Mouse (Mus musculus): ENCODE data around the gene Slc22a18. TPM values are rescaled to one million over a fixed set of nuclear protein-coding genes. Genes with fewer than 3 reads are reported as not detected.
A peak's percentile ranks its signal among the peaks of the same experiment; 100 is the strongest.

The Slc22a18 gene
- polyA plus RNA-seq (2014; fragmentation: Nextera tagmentation; extraction: Ambion mirVana), result 0.20 and 0.78 TPM in 2 replicates

DNA sequence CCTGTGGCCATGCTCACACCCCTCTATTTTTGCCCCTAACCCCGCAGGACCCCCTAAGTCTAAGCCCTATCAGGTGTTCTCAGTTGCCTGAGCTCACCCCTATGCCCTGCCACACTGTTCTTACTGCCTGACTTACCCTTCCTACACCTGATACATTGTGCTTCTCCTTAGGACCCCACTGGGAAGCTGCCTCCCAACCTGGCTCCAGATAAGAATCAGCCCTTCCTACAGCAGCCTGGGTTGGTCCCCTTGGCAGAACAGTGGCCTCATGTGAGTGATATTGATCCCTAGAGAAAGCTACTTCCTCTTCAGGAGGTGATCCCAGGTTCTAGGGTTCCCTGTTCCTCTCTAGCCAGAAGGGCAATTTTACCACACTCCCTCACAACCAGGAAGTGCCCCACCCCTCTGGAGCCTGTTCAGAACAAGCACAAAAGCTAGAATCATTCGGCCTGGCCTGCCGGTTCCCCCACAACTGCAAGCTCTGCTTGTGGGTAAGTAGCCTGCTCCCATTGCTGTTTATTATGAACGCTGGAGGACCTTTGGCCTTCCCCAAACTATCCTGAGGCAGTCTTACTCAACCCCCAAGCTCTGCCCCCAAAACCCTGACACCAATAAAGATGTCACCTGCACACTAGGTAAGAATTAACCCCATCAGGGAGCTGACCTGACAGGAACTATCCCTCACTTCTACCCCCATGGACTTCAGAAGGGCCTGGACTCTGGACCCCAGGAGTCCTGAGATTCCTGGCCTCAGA is at the start of gene Slc22a18:
Gene Slc22a18, plus strand, starts transcription at position 390 of the 755 bp plus-strand sequence.
- no peaks in the 10 kb centered on the region for H3K4me1 ChIP-seq (ENCODE audit: control insufficient read depth, insufficient read depth, low read length)
- H3K4me2 ChIP-seq (ENCODE audit: low read length), result no peak within 1 kb of the TSS
- H3K27ac ChIP-seq (replicated peaks; ENCODE audit: low read depth, low read length), result no peak within 1 kb of the TSS
- ATAC-seq (ENCODE audit: low FRiP score, low TSS enrichment) (no peak), DNase-seq (no peak)
- no peak within 1 kb of the TSS for H3K4me3 ChIP-seq (replicated peaks; ENCODE audit: low read depth, low read length)
- H3K27me3 ChIP-seq (ENCODE audit: control insufficient read depth, insufficient read depth, low read length), result no peaks in the 10 kb centered on the region
- no peak within 1 kb of the TSS for H3K9ac ChIP-seq (replicated peaks; ENCODE audit: low read length)
- H3K36me3 ChIP-seq (ENCODE audit: control insufficient read depth, insufficient read depth, low read length), result no peaks in the 10 kb centered on the region
- H3K9me3 ChIP-seq (ENCODE audit: control insufficient read depth, low read length), result no peaks in the 10 kb centered on the region
- WGBS, result 48% methylated on average over 4 of the region's 4 CpGs

DNA sequence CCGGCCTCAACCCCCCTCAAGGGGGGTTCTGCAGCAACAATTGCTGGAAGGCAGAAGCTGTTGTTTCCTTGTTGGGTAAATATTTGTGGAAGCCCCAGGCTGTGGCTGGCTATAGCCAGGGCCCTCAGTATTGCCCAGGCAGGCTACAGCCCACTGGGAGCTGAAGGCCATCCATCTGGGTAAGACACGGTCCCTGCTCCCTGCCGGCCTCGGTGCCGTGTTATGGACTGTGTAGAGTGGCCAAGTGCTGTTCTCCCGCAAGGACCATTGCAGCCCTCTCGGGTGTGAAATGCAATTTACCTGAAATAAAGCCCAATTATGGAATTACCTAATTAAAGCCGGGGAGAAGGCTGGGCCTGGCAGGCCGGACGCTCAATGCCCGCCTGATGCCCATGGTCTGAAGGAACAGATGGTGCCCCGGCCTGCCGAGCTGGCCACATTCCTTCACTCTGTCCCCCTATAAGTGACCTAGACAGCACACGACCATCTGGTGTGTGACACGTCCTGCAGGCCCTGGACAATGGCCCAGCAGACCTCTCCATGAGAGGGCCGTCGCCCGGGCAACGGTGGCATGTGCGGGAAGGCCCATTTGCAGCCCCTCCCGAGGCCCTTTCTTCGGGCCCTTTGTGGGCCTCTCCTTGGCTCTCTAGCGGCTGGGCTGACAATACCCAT is 45.3 kb upstream of the Slc22a18 start:
- WGBS, result 23% methylated on average over 23 of the region's 23 CpGs

DNA sequence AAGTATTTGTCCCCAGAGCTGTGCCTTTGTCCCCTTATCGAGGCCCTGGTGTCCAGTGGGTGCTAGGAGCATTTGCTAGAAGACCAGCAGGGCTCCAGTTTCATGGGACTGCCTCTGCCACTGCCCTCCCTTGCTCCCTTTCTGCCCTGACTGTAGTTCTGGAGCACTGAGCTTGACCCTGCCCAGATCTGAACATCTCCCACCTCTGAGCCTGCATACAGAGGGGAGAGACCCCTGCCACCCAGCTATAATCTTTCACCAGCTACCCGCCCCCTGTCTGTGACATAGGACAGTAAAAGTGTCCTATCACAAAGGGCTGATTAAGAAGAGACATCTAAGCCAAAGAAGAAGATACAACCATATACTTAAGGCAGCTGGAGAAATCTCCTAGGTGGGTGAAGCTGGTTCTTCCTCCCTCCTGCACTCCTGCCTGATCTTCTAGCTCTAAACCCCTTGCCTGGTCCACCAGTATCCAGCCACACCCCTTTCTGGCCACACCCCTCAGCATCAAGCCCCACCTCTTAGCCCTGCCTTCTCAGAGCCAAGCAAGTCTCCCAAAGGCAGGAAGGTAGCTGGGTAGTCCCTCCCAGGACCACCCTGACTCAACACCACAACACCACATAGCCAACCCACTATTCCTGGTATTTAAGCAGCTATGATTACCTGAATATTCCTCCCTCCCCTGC is 44.6 kb upstream of the Slc22a18 start:
- H3K4me1 ChIP-seq (ENCODE audit: control insufficient read depth, insufficient read depth, low read length), result peaks cover 13% of the 10 kb centered on the region; the same call in 1 of the 2 replicates
- ATAC-seq (ENCODE audit: low FRiP score, low TSS enrichment), result no peak
- H3K36me3 ChIP-seq (ENCODE audit: control insufficient read depth, insufficient read depth, low read length), result no peaks in the 10 kb centered on the region
- WGBS, result 23% methylated on average over 2 of the region's 2 CpGs
- no peaks in the 10 kb centered on the region for H3K27me3 ChIP-seq (ENCODE audit: control insufficient read depth, insufficient read depth, low read length)
- no peaks in the 10 kb centered on the region for H3K9me3 ChIP-seq (ENCODE audit: control insufficient read depth, low read length)
- H3K4me2 ChIP-seq (ENCODE audit: low read length), result no peak overlapping the region
- H3K27ac ChIP-seq (replicated peaks; ENCODE audit: low read depth, low read length), result 0 out of 2 replicates have a peak overlapping the region, but pooled peaks have one; percentile 6
- H3K4me3 ChIP-seq (replicated peaks; ENCODE audit: low read depth, low read length), result no peak overlapping the region
- no peak overlapping the region for H3K9ac ChIP-seq (replicated peaks; ENCODE audit: low read length)
- no peak for DNase-seq

More for the DNA sequence above, 45.3 kb upstream of the Slc22a18 start:
- no peaks in the 10 kb centered on the region for H3K27me3 ChIP-seq (ENCODE audit: control insufficient read depth, insufficient read depth, low read length)
- H3K9ac ChIP-seq (replicated peaks; ENCODE audit: low read length), result no peak overlapping the region
- H3K4me3 ChIP-seq (replicated peaks; ENCODE audit: low read depth, low read length), result no peak overlapping the region
- peak; percentile 63 for ATAC-seq (ENCODE audit: low FRiP score, low TSS enrichment)
- H3K9me3 ChIP-seq (ENCODE audit: control insufficient read depth, low read length), result no peaks in the 10 kb centered on the region
- peaks cover 13% of the 10 kb centered on the region; the same call in 1 of the 2 replicates for H3K4me1 ChIP-seq (ENCODE audit: control insufficient read depth, insufficient read depth, low read length)
- H3K4me2 ChIP-seq (ENCODE audit: low read length), result no peak overlapping the region
- H3K36me3 ChIP-seq (ENCODE audit: control insufficient read depth, insufficient read depth, low read length), result no peaks in the 10 kb centered on the region
- H3K27ac ChIP-seq (replicated peaks; ENCODE audit: low read depth, low read length), result 0 out of 2 replicates have a peak overlapping the region, but pooled peaks have one; percentile 6
- DNase-seq, result peak; percentile 75

DNA sequence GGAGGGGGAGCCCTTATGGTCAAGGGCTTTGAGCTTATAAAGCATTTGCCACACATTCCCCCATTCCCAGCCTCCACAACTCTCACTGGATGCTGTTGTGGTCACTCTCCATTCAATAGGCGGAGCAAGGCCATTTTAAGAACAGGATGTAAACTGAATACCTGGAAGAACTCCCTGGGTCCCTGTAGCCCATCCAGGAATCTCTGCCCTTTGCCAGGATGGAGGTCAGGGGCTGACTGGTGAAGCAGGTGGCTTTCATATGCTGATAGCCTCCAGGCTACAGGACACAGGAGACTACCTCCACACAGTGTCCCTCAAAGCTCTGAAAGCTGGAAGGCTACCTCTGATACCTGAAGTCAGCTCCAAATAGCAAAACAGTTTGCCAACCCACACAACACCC is 40.9 kb upstream of the Slc22a18 start:
- 96% methylated on average over 1 of the region's 1 CpGs for WGBS
- peaks cover 18% of the 10 kb centered on the region for H3K4me1 ChIP-seq (ENCODE audit: control insufficient read depth, insufficient read depth, low read length)
- no peak for DNase-seq

DNA sequence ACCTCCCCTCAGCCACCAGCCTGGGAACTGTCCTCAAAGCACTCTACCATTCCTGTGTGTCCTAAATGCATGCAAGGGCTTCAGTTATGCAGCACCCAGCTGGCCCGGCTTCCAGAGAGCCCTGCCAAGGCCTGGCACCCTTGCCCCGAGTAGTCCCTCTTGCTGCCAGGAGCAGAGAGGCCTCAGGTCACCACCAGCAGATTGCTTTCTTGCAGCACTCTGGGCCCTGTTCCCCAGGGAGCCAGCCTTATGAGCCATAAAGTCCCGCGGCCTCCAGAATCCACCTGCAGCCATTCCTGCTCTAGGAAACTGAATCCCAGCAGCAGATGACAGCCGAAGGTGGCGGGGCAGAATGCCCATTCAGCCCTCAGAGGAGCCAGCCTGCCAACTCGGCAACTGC is 40.2 kb upstream of the Slc22a18 start:
- no peak for DNase-seq
- H3K27me3 ChIP-seq (ENCODE audit: control insufficient read depth, insufficient read depth, low read length), result no peaks in the 10 kb centered on the region
- no peak overlapping the region for H3K4me2 ChIP-seq (ENCODE audit: low read length)
- H3K36me3 ChIP-seq (ENCODE audit: control insufficient read depth, insufficient read depth, low read length), result no peaks in the 10 kb centered on the region
- ATAC-seq (ENCODE audit: low FRiP score, low TSS enrichment), result no peak
- no peak overlapping the region for H3K4me3 ChIP-seq (replicated peaks; ENCODE audit: low read depth, low read length)
- no peaks in the 10 kb centered on the region for H3K9me3 ChIP-seq (ENCODE audit: control insufficient read depth, low read length)
- WGBS, result 59% methylated on average over 7 of the region's 7 CpGs
- H3K4me1 ChIP-seq (ENCODE audit: control insufficient read depth, insufficient read depth, low read length), result peaks cover 15% of the 10 kb centered on the region
- H3K9ac ChIP-seq (replicated peaks; ENCODE audit: low read length), result no peak overlapping the region
- no peak overlapping the region for H3K27ac ChIP-seq (replicated peaks; ENCODE audit: low read depth, low read length)

More for the DNA sequence above, 40.9 kb upstream of the Slc22a18 start:
- Histone ChIP-seq H3K9ac (replicated peaks; ENCODE audit: low read length) (no peak overlapping the region), H3K36me3 (ENCODE audit: control insufficient read depth, insufficient read depth, low read length) (no peaks in the 10 kb centered on the region), H3K9me3 (ENCODE audit: control insufficient read depth, low read length) (no peaks in the 10 kb centered on the region), H3K27me3 (ENCODE audit: control insufficient read depth, insufficient read depth, low read length) (no peaks in the 10 kb centered on the region), H3K4me2 (ENCODE audit: low read length) (no peak overlapping the region), H3K4me3 (replicated peaks; ENCODE audit: low read depth, low read length) (no peak overlapping the region), H3K27ac (replicated peaks; ENCODE audit: low read depth, low read length) (no peak overlapping the region)
- ATAC-seq (ENCODE audit: low FRiP score, low TSS enrichment), result no peak

DNA sequence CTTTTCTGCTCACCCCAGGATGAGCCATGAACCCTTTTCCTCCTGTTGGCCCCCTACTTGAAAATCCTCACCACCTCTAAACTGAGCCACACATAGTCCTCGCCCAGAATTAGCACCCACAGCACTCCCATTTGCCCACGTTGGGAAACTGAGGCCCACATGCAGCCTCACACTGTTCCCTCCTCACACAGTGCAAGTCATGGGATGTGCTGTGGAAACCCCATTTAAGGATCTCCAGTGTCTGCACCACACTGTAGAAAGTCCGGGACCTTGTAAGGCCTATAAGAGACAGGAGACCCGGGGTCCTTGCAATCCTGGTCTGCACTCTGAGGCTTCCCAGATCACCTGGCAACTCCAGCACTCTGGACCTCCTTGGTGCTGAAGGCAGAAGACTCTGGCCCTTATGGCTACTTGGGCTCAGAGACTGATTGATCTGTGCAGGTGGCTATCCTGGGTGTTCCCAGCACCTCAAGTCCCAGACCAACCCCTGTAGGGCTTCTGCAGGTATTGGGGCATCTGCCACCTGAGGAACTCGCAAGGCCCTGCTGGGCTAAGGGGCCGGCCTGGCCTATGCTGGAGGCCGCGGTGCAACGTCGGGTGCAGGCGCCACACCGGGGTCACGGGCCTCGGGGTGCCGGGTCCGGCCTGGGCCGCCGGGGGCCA is 36.2 kb upstream of the Slc22a18 start:
- Histone ChIP-seq H3K4me2 (ENCODE audit: low read length) (peak overlapping the region; percentile 86), H3K9ac (replicated peaks; ENCODE audit: low read length) (peak overlapping the region; percentile 77), H3K4me3 (replicated peaks; ENCODE audit: low read depth, low read length) (peak overlapping the region; percentile 43), H3K27ac (replicated peaks; ENCODE audit: low read depth, low read length) (peak overlapping the region; percentile 65), H3K27me3 (ENCODE audit: control insufficient read depth, insufficient read depth, low read length) (no peaks in the 10 kb centered on the region), H3K4me1 (ENCODE audit: control insufficient read depth, insufficient read depth, low read length) (peaks cover 20% of the 10 kb centered on the region), H3K36me3 (ENCODE audit: control insufficient read depth, insufficient read depth, low read length) (no peaks in the 10 kb centered on the region), H3K9me3 (ENCODE audit: control insufficient read depth, low read length) (no peaks in the 10 kb centered on the region)
- 15% methylated on average over 18 of the region's 18 CpGs for WGBS
- no peak for DNase-seq
- peak; percentile 59 for ATAC-seq (ENCODE audit: low FRiP score, low TSS enrichment)

DNA sequence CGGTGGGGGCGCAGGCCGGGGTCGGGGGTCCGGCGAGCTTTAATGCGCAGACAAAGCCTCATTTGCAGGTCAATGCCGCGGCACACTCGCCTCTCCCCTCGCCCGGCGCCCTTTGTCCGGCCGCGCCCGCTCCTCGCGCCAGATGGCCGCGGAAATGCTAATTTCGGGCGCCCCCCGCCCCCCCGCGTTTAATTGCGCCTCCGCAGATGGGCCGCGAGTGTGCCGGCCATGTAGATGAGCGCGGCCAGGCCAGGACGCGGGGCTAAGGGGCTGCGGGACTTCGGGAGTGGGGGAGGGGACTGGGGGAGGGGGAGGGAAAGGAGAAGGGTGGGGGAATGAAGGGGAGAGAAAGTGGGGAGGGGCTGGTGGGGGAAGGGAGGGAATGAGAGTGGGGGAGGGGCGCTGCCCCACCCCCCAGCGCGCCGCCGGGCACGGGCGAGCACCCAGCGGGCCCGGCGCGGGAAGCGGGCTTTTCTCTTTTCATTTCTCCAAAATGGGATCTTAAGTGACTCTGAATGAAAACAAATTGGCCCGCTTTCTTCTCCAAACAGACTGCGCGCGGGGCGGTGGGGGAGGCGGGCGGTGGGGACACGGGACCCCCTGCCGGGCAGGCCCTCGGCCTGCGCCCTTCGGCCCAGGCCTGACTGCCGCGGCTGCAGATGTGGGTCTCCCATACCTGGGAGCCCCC is 35.5 kb upstream of the Slc22a18 start:
- Histone ChIP-seq H3K4me3 (replicated peaks; ENCODE audit: low read depth, low read length) (peak overlapping the region; percentile 43), H3K27me3 (ENCODE audit: control insufficient read depth, insufficient read depth, low read length) (no peaks in the 10 kb centered on the region), H3K9me3 (ENCODE audit: control insufficient read depth, low read length) (no peaks in the 10 kb centered on the region), H3K27ac (replicated peaks; ENCODE audit: low read depth, low read length) (peak overlapping the region; percentile 65), H3K4me1 (ENCODE audit: control insufficient read depth, insufficient read depth, low read length) (peaks cover 20% of the 10 kb centered on the region), H3K4me2 (ENCODE audit: low read length) (peak overlapping the region; percentile 86), H3K36me3 (ENCODE audit: control insufficient read depth, insufficient read depth, low read length) (no peaks in the 10 kb centered on the region), H3K9ac (replicated peaks; ENCODE audit: low read length) (peak overlapping the region; percentile 77)
- ATAC-seq (ENCODE audit: low FRiP score, low TSS enrichment) (peak; percentile 73), DNase-seq (peak; percentile 81)
- 1% methylated on average over 63 of the region's 63 CpGs for WGBS

DNA sequence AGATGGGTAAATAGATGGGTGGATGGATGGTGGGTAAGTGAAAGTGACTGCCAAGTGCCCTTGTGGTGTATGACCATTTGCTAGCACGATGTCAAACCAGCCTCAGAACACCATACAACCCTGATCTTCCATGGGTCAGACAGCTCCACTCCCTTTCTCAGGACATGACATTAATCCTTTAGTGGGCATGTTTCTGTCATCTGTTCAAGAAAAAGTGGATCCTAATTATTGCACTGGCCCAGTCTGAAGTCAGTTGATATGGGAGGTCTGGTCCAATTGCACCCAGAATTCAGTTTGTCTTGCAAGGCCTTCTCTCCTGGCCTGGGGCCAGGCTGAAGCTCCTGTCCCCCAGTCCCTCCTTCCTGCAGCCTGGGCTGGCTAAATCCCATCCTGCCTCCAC is 34.6 kb upstream of the Slc22a18 start:
- ATAC-seq (ENCODE audit: low FRiP score, low TSS enrichment), result no peak
- no peak overlapping the region; the same call in 1 of the 2 replicates for H3K4me3 ChIP-seq (replicated peaks; ENCODE audit: low read depth, low read length)
- H3K9me3 ChIP-seq (ENCODE audit: control insufficient read depth, low read length), result no peaks in the 10 kb centered on the region
- WGBS, result 62% methylated on average over 1 of the region's 1 CpGs
- no peak for DNase-seq
- peaks cover 20% of the 10 kb centered on the region for H3K4me1 ChIP-seq (ENCODE audit: control insufficient read depth, insufficient read depth, low read length)
- H3K36me3 ChIP-seq (ENCODE audit: control insufficient read depth, insufficient read depth, low read length), result no peaks in the 10 kb centered on the region
- no peak overlapping the region for H3K27ac ChIP-seq (replicated peaks; ENCODE audit: low read depth, low read length)
- H3K27me3 ChIP-seq (ENCODE audit: control insufficient read depth, insufficient read depth, low read length), result no peaks in the 10 kb centered on the region
- H3K9ac ChIP-seq (replicated peaks; ENCODE audit: low read length), result peak overlapping the region; percentile 77; the same call in 1 of the 2 replicates
- H3K4me2 ChIP-seq (ENCODE audit: low read length), result peak overlapping the region; percentile 86
